Mouse (Mus musculus) olfactory bulb, adult 2 months (tissue): ENCODE data around the gene Cabp5. TPM values are rescaled to one million over a fixed set of nuclear protein-coding genes. Genes with fewer than 3 reads are reported as not detected.
"Not testable (repeated sequence)": the region's sequence is repeated elsewhere in the genome, so short reads cannot be mapped to it uniquely, and the experiment has no call there.

Experiments used
- H3K27ac ChIP-seq: fragments of 200-500 bp; 2 replicates; pipeline ENCODE4 v1.5.1; 2012; ENCODE audit warnings: low read depth, low read length; ENCODE audit not compliant: insufficient read depth
- H3K4me1 ChIP-seq: fragments of 200-500 bp; 2 replicates; pipeline ENCODE4 v1.6.1; 2012; ENCODE audit warnings: low read length; ENCODE audit not compliant: control insufficient read depth, insufficient read depth
- H3K4me3 ChIP-seq: fragments of 200-500 bp; 2 replicates; pipeline ENCODE4 v1.5.1; 2012; ENCODE audit warnings: mild to moderate bottlenecking, low read depth, low read length, moderate library complexity; ENCODE audit not compliant: insufficient read depth
- CTCF ChIP-seq: fragments of 200-500 bp; IDR thresholded peaks from 2 replicates; pipeline ENCODE4 v1.5.1; 2012; ENCODE audit warnings: low read depth, mild to moderate bottlenecking, low read length, moderate library complexity; ENCODE audit not compliant: insufficient read depth
- POLR2A ChIP-seq: fragments of 200-500 bp; IDR thresholded peaks from 2 replicates; pipeline ENCODE4 v1.6.1; 2012; ENCODE audit warnings: mild to moderate bottlenecking, low read depth, low read length, moderate library complexity; ENCODE audit not compliant: insufficient read depth
- WGBS: fragments of 180-500 bp; shearing (Covaris S2); methylation state at CpG from one replicate; pipeline ENCODE4 v1.1.7; 2018; 5-methylcytosine and 5-hydroxymethylcytosine counted together
- polyA plus RNA-seq: library from polyadenylated mRNA; stranded (reverse); fragments of >200 nt; gene quantifications from 2 replicates; pipeline ENCODE4 v1.2.4, GENCODE M21; 2012; ENCODE audit warnings: low replicate concordance; ENCODE audit not compliant: missing spikeins, insufficient read depth, insufficient read length

The Cabp5 gene
- not detected in 2 replicates for polyA plus RNA-seq

- WGBS, result 88% methylated on average over 1 of the region's 1 CpGs
- Histone ChIP-seq H3K4me1 (no peaks in the 10 kb centered on the region), H3K27ac (no peak within 1 kb of the TSS), H3K4me3 (no peak within 1 kb of the TSS)
- no peak for TF ChIP-seq CTCF
- no peak for TF ChIP-seq POLR2A
Observed at GRCm38 (mm10) chr7:13397832-13398231, at the start of gene Cabp5. TSS of gene Cabp5 (plus strand) at chr7:13398132.

- Histone ChIP-seq H3K4me1 (no peaks in the 10 kb centered on the region), H3K4me3 (no peak overlapping the region), H3K27ac (no peak overlapping the region)
- TF ChIP-seq POLR2A, result no peak
- no peak for TF ChIP-seq CTCF
Observed at GRCm38 (mm10) chr7:13355943-13356342, 42.0 kb upstream of the Cabp5 start.

GRCm38 (mm10) chr7:13380588-13380987 is 17.3 kb upstream of the Cabp5 start:
- H3K4me3 ChIP-seq, result no peak overlapping the region
- H3K27ac ChIP-seq, result no peak overlapping the region
- TF ChIP-seq POLR2A (no peak), CTCF (no peak)
- no peaks in the 10 kb centered on the region for H3K4me1 ChIP-seq
- WGBS, result 90% methylated on average over 2 of the region's 2 CpGs

GRCm38 (mm10) chr7:13450541-13450940 is 52.6 kb downstream of the Cabp5 start, which contains the start of gene Bsph1:
TSS of gene Bsph1 (plus strand) at chr7:13450841.
- H3K4me1 ChIP-seq, H3K4me3 ChIP-seq, H3K27ac ChIP-seq: not testable (repeated sequence)
- WGBS, result 67% methylated on average over 1 of the region's 1 CpGs

Other genes with a start within 250 kb of the Cabp5 start
- gene Vmn1r88, start 238.6 kb upstream of the Cabp5 start, polyA plus RNA-seq, result not detected in 2 replicates
- gene Vmn1r89, start 185.1 kb upstream of the Cabp5 start, polyA plus RNA-seq, result not detected in 2 replicates
- not detected in 2 replicates for gene Lig1, start 120.8 kb upstream of the Cabp5 start, polyA plus RNA-seq
- gene Zswim9, start 119.4 kb upstream of the Cabp5 start, polyA plus RNA-seq, result not detected in 2 replicates
- not detected in 2 replicates for gene Pla2g4c, start 73.5 kb upstream of the Cabp5 start, polyA plus RNA-seq
- not detected in 2 replicates for gene Bsph1, start 52.7 kb downstream of the Cabp5 start, polyA plus RNA-seq
- gene Bsph2, start 172.9 kb downstream of the Cabp5 start, polyA plus RNA-seq, result not detected in 2 replicates
- not detected in 2 replicates for gene Sult2a5, start 225.8 kb downstream of the Cabp5 start, polyA plus RNA-seq